ENCODE assay signal across 15 mouse cellular contexts in the genomic region with DNA sequence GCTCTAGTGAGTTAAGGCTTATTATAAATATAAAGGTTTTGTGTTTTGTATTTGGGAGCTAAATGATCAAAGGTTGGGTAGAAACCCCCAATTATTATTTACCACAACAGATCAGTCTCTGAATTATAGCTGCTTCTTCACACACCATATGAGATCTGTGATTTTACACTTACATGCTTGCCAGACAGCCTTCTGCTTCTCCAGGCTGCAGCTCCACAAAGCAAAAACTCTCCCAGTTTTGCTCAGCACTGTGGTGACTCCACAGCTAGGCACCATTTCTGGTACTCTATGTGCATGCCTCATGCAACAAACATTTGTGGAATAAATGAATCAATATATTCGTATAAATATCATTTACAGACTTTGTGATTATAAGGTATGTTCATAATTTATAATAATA.
"Had no signal": no experiment of that assay in that cellular context is flagged by ENCODE, and none has a peak within 500 bp of the region (broad histone marks: within the 10 kb centered on the region; RNA-seq: fewer than 3 reads in every experiment).

No protein-coding gene starts in this region.

- H3K4me1 ChIP-seq: limb, embryonic 10.5 days; liver, embryonic 12.5 days had no signal

- H3K36me3 ChIP-seq: kidney, embryonic 15.5 days; limb, embryonic 10.5 days; liver, embryonic 12.5 days; midbrain, embryonic 10.5 days; neural tube, embryonic 15.5 days had no signal

- H3K9ac ChIP-seq: kidney, embryonic 15.5 days; liver, embryonic 12.5 days; lung, embryonic 14.5 days; neural tube, embryonic 15.5 days had no signal

- H3K4me3 ChIP-seq: kidney, embryonic 15.5 days; limb, embryonic 10.5 days; liver, embryonic 12.5 days; midbrain, embryonic 10.5 days; myocyte; neural tube, embryonic 15.5 days had no signal

- ATAC-seq: liver, embryonic 12.5 days had no signal

- H3K27me3 ChIP-seq: kidney, embryonic 15.5 days; liver, embryonic 12.5 days; neural tube, embryonic 15.5 days had no signal

- H3K9me3 ChIP-seq: kidney, embryonic 15.5 days; limb, embryonic 10.5 days; liver, embryonic 12.5 days; midbrain, embryonic 10.5 days; neural tube, embryonic 15.5 days had no signal

- H3K4me2 ChIP-seq: kidney, embryonic 15.5 days; liver, embryonic 12.5 days; lung, embryonic 14.5 days; neural tube, embryonic 15.5 days had no signal

- DNase-seq: kidney, adult 18-20 months; kidney, postnatal 14 days; lung, embryonic 14.5 days; lung, postnatal 10 days; lung, postnatal 4 days; midbrain, embryonic 14.5 days; spleen, adult 18-20 months; thymus, adult 18-20 months; thymus, postnatal 14 days had no signal

- H3K27ac ChIP-seq: kidney, embryonic 15.5 days; limb, embryonic 10.5 days; liver, embryonic 12.5 days; midbrain, embryonic 10.5 days; neural tube, embryonic 15.5 days had no signal
